ENCODE assay signal across 14 mouse cellular contexts in the genomic region with DNA sequence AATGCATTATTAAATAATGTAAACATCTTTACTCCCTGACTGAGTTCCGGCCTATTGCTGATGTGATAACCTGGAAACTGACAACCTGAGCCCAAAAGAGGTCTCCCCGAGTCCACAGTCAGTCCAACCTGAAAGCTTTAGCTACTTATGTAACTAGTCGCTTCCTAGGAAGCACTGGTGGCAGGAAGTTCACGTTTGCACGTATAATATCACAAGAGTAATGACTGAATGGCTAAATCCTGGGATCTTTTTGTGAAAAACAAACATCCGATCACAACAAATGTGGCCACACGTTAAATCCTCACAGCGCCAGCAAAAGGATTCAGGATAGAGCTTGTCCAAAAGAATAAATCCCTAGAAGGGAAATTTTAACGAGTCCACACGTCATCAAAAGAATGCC.
"Had no signal": no experiment of that assay in that cellular context is flagged by ENCODE, and none has a peak within 500 bp of the region (broad histone marks: within the 10 kb centered on the region; RNA-seq: fewer than 3 reads in every experiment).

No protein-coding gene starts in this region.

- H3K9me3 ChIP-seq: lung, embryonic 15.5 days; megakaryocyte, embryonic 14.5 days; midbrain, embryonic 12.5 days; midbrain, embryonic 15.5 days; neural tube, embryonic 12.5 days; stomach, embryonic 15.5 days had no signal

- ATAC-seq: midbrain, embryonic 15.5 days had no signal

- H3K36me3 ChIP-seq: lung, embryonic 15.5 days; midbrain, embryonic 12.5 days; midbrain, embryonic 15.5 days; neural tube, embryonic 12.5 days; stomach, embryonic 15.5 days had no signal

- H3K27ac ChIP-seq: macrophage; midbrain, embryonic 12.5 days; midbrain, embryonic 15.5 days; neural tube, embryonic 12.5 days; stomach, embryonic 15.5 days had no signal

- H3K27me3 ChIP-seq: megakaryocyte, embryonic 14.5 days; midbrain, embryonic 12.5 days; midbrain, embryonic 15.5 days; neural tube, embryonic 12.5 days; stomach, embryonic 15.5 days had no signal

- H3K9ac ChIP-seq: lung, embryonic 15.5 days; midbrain, embryonic 12.5 days; midbrain, embryonic 15.5 days; neural tube, embryonic 12.5 days; stomach, embryonic 15.5 days had no signal

- H3K4me2 ChIP-seq: lung, embryonic 15.5 days; midbrain, embryonic 12.5 days; midbrain, embryonic 15.5 days; neural tube, embryonic 12.5 days; stomach, embryonic 15.5 days had no signal

- H3K4me1 ChIP-seq: megakaryocyte, embryonic 14.5 days; midbrain, embryonic 12.5 days; neural tube, embryonic 12.5 days; stomach, embryonic 15.5 days had no signal

- DNase-seq: lung, adult 2 months; lung, postnatal 14 days; lung, postnatal 36 days; right cerebral cortex, postnatal 14 days; thymus, adult 2 months; thymus, postnatal 25 days; thymus, postnatal 4 days had no signal

- H3K4me3 ChIP-seq: lung, embryonic 15.5 days; megakaryocyte, embryonic 14.5 days; midbrain, embryonic 12.5 days; midbrain, embryonic 15.5 days; neural tube, embryonic 12.5 days; stomach, embryonic 15.5 days had no signal
